Mouse (Mus musculus) lung, embryonic 15.5 days (tissue): ENCODE measurements around the gene Galnt16. TPM values are rescaled to one million over a fixed set of nuclear protein-coding genes. Genes with fewer than 3 reads are reported as not detected.

ENCODE experiments used
- ATAC-seq: fragments of 200-750 bp; cut with Nextera tagmentation; 2 replicates; pipeline ENCODE4 v1.8.0; 2017; ENCODE audit warnings: moderate number of reproducible peaks, borderline replicate concordance; ENCODE audit not compliant: low FRiP score, low TSS enrichment; ENCODE audit errors: extremely low read depth
- H3K27ac ChIP-seq: fragments of 300-500 bp; sonication (generic); 2 replicates; pipeline ENCODE4 v1.5.1; 2015; ENCODE audit warnings: moderate library complexity, mild to moderate bottlenecking, inconsistent platforms
- H3K27me3 ChIP-seq: fragments of 300-500 bp; sonication (generic); 2 replicates; pipeline ENCODE4 v1.6.1; 2015; ENCODE audit warnings: inconsistent platforms
- H3K36me3 ChIP-seq: fragments of 300-500 bp; sonication (generic); 2 replicates; pipeline ENCODE4 v1.6.1; 2015; ENCODE audit warnings: inconsistent platforms
- H3K4me1 ChIP-seq: fragments of 300-500 bp; sonication (generic); 2 replicates; pipeline ENCODE4 v1.6.1; 2015; ENCODE audit warnings: inconsistent platforms
- H3K4me2 ChIP-seq: fragments of 300-500 bp; sonication (generic); 2 replicates; pipeline ENCODE4 v1.6.1; 2015; ENCODE audit warnings: inconsistent platforms, mild to moderate bottlenecking, moderate library complexity
- H3K4me3 ChIP-seq: fragments of 300-500 bp; sonication (generic); 2 replicates; pipeline ENCODE4 v1.5.1; 2015; ENCODE audit warnings: mild to moderate bottlenecking, inconsistent platforms
- H3K9ac ChIP-seq: fragments of 300-500 bp; sonication (generic); 2 replicates; pipeline ENCODE4 v1.6.1; 2015; ENCODE audit warnings: inconsistent platforms
- H3K9me3 ChIP-seq: fragments of 300-500 bp; sonication (generic); 2 replicates; pipeline ENCODE4 v1.6.1; 2016; ENCODE audit warnings: inconsistent platforms
- WGBS: fragments of 180-500 bp; shearing (Covaris S2); methylation state at CpG from one replicate; pipeline ENCODE4 v1.1.7; 2015; 5-methylcytosine and 5-hydroxymethylcytosine counted together
- polyA plus RNA-seq: library from polyadenylated mRNA; unstranded; fragments of >200 nt; fragmentation: Nextera tagmentation; extraction: Ambion mirVana; gene quantifications from 2 replicates; pipeline ENCODE4 v1.2.1, GENCODE M21; 2015

Galnt16 gene
- polyA plus RNA-seq, 1 experiment from 2014 or later, result 12.3 TPM

GRCm38 (mm10) chr12:80598756-80599155 is 80.7 kb downstream of the Galnt16 start:
- no peaks in the 10 kb centered on the region for H3K9me3 ChIP-seq
- peak; percentile 36; the same call in 1 of the 2 replicates for ATAC-seq
- H3K4me1 ChIP-seq, result peaks cover 41% of the 10 kb centered on the region
- no peaks in the 10 kb centered on the region for H3K36me3 ChIP-seq
- no peak overlapping the region for H3K4me2 ChIP-seq
- WGBS, result 46% methylated on average over 6 of the region's 6 CpGs
- H3K27ac ChIP-seq, result peak overlapping the region; percentile 39
- no peaks in the 10 kb centered on the region for H3K27me3 ChIP-seq
- no peak overlapping the region for H3K9ac ChIP-seq
- no peak overlapping the region for H3K4me3 ChIP-seq

- H3K4me3 ChIP-seq, result no peak overlapping the region
- WGBS, result 78% methylated on average over 9 of the region's 9 CpGs
- H3K36me3 ChIP-seq, result no peaks in the 10 kb centered on the region
- no peak overlapping the region for H3K9ac ChIP-seq
- peaks cover 53% of the 10 kb centered on the region for H3K4me1 ChIP-seq
- ATAC-seq, result no peak
- H3K4me2 ChIP-seq, result no peak overlapping the region
- no peaks in the 10 kb centered on the region for H3K9me3 ChIP-seq
- H3K27ac ChIP-seq, result no peak overlapping the region
- no peaks in the 10 kb centered on the region for H3K27me3 ChIP-seq
Observed at GRCm38 (mm10) chr12:80601597-80602269, 83.7 kb downstream of the Galnt16 start.

GRCm38 (mm10) chr12:80602432-80602831 is 84.4 kb downstream of the Galnt16 start:
- ATAC-seq, result no peak
- 86% methylated on average over 5 of the region's 5 CpGs for WGBS
- H3K9me3 ChIP-seq, result no peaks in the 10 kb centered on the region
- no peak overlapping the region for H3K4me2 ChIP-seq
- H3K27me3 ChIP-seq, result no peaks in the 10 kb centered on the region
- no peak overlapping the region for H3K4me3 ChIP-seq
- no peak overlapping the region for H3K9ac ChIP-seq
- no peaks in the 10 kb centered on the region for H3K36me3 ChIP-seq
- peaks cover 53% of the 10 kb centered on the region for H3K4me1 ChIP-seq
- H3K27ac ChIP-seq, result no peak overlapping the region

- Histone ChIP-seq H3K4me2 (peak overlapping the region; percentile 6; the same call in 1 of the 2 replicates), H3K27me3 (no peaks in the 10 kb centered on the region), H3K9me3 (no peaks in the 10 kb centered on the region), H3K27ac (peak overlapping the region; percentile 79), H3K36me3 (no peaks in the 10 kb centered on the region), H3K4me1 (peaks cover 45% of the 10 kb centered on the region), H3K4me3 (no peak overlapping the region), H3K9ac (no peak overlapping the region)
- ATAC-seq, result peak; percentile 74
- WGBS, result 2% methylated on average over 4 of the region's 4 CpGs
Observed at GRCm38 (mm10) chr12:80603566-80603965, 85.5 kb downstream of the Galnt16 start.

- Histone ChIP-seq H3K36me3 (no peaks in the 10 kb centered on the region), H3K4me1 (peaks cover 39% of the 10 kb centered on the region), H3K27ac (peak overlapping the region; percentile 79), H3K4me3 (no peak overlapping the region), H3K9me3 (no peaks in the 10 kb centered on the region), H3K9ac (no peak overlapping the region), H3K27me3 (no peaks in the 10 kb centered on the region), H3K4me2 (no peak overlapping the region)
- no peak for ATAC-seq
- 68% methylated on average over 2 of the region's 2 CpGs for WGBS
Observed at GRCm38 (mm10) chr12:80604218-80604617, 86.1 kb downstream of the Galnt16 start.

- no peak overlapping the region for H3K4me3 ChIP-seq
- no peaks in the 10 kb centered on the region for H3K27me3 ChIP-seq
- no peak overlapping the region for H3K4me2 ChIP-seq
- no peak for ATAC-seq
- 66% methylated on average over 1 of the region's 1 CpGs for WGBS
- H3K36me3 ChIP-seq, result no peaks in the 10 kb centered on the region
- H3K9ac ChIP-seq, result no peak overlapping the region
- peaks cover 19% of the 10 kb centered on the region for H3K4me1 ChIP-seq
- no peak overlapping the region for H3K27ac ChIP-seq
- no peaks in the 10 kb centered on the region for H3K9me3 ChIP-seq
Observed at GRCm38 (mm10) chr12:80608576-80608975, 90.5 kb downstream of the Galnt16 start.

- Histone ChIP-seq H3K27ac (no peak overlapping the region), H3K9ac (no peak overlapping the region), H3K4me1 (0 out of 2 replicates have a peak, but pooled peaks cover 6% of the 10 kb centered on the region), H3K9me3 (no peaks in the 10 kb centered on the region), H3K4me2 (no peak overlapping the region), H3K36me3 (no peaks in the 10 kb centered on the region), H3K27me3 (no peaks in the 10 kb centered on the region), H3K4me3 (no peak overlapping the region)
- no peak for ATAC-seq
- 72% methylated on average over 3 of the region's 3 CpGs for WGBS
Observed at GRCm38 (mm10) chr12:80609928-80610327, 91.9 kb downstream of the Galnt16 start.

- H3K36me3 ChIP-seq, result no peaks in the 10 kb centered on the region
- WGBS, result 40% methylated on average over 9 of the region's 9 CpGs
- no peaks in the 10 kb centered on the region for H3K27me3 ChIP-seq
- H3K27ac ChIP-seq, result 0 out of 2 replicates have a peak overlapping the region, but pooled peaks have one; percentile 7
- ATAC-seq, result no peak
- no peak overlapping the region for H3K4me3 ChIP-seq
- H3K9me3 ChIP-seq, result no peaks in the 10 kb centered on the region
- no peak overlapping the region for H3K9ac ChIP-seq
- H3K4me1 ChIP-seq, result peaks cover 15% of the 10 kb centered on the region; the same call in 1 of the 2 replicates
- H3K4me2 ChIP-seq, result no peak overlapping the region
Observed at GRCm38 (mm10) chr12:80612113-80612791, 94.2 kb downstream of the Galnt16 start.

GRCm38 (mm10) chr12:80615371-80616257 is 97.5 kb downstream of the Galnt16 start:
- Histone ChIP-seq H3K4me1 (peaks cover 15% of the 10 kb centered on the region; the same call in 1 of the 2 replicates), H3K9ac (no peak overlapping the region), H3K27me3 (no peaks in the 10 kb centered on the region), H3K9me3 (no peaks in the 10 kb centered on the region), H3K4me3 (no peak overlapping the region), H3K4me2 (no peak overlapping the region), H3K27ac (peak overlapping the region; percentile 34), H3K36me3 (no peaks in the 10 kb centered on the region)
- no peak for ATAC-seq
- 41% methylated on average over 7 of the region's 7 CpGs for WGBS

GRCm38 (mm10) chr12:80620501-80620900 is 102.4 kb downstream of the Galnt16 start:
- no peak overlapping the region for H3K9ac ChIP-seq
- peaks cover 7% of the 10 kb centered on the region; the same call in 1 of the 2 replicates for H3K4me1 ChIP-seq
- H3K4me3 ChIP-seq, result no peak overlapping the region
- no peaks in the 10 kb centered on the region for H3K36me3 ChIP-seq
- 72% methylated on average over 5 of the region's 5 CpGs for WGBS
- H3K4me2 ChIP-seq, result no peak overlapping the region
- no peaks in the 10 kb centered on the region for H3K9me3 ChIP-seq
- H3K27ac ChIP-seq, result no peak overlapping the region
- no peaks in the 10 kb centered on the region for H3K27me3 ChIP-seq
- ATAC-seq, result no peak

- Histone ChIP-seq H3K36me3 (peaks cover 58% of the 10 kb centered on the region), H3K27me3 (no peaks in the 10 kb centered on the region), H3K4me2 (no peak overlapping the region), H3K4me1 (no peaks in the 10 kb centered on the region), H3K9me3 (no peaks in the 10 kb centered on the region), H3K9ac (no peak overlapping the region), H3K4me3 (no peak overlapping the region), H3K27ac (no peak overlapping the region)
- 77% methylated on average over 5 of the region's 5 CpGs for WGBS
- ATAC-seq, result no peak
Observed at GRCm38 (mm10) chr12:80631790-80632189, 113.7 kb downstream of the Galnt16 start.
